Mouse (Mus musculus) midbrain, embryonic 10.5 days (tissue): ENCODE data around the gene Ilvbl. TPM values are rescaled to one million over a fixed set of nuclear protein-coding genes. Genes with fewer than 3 reads are reported as not detected.
A peak's percentile ranks its signal among the peaks of the same experiment; 100 is the strongest.
"Not testable (repeated sequence)": the region's sequence is repeated elsewhere in the genome, so short reads cannot be mapped to it uniquely, and the experiment has no call there.

ENCODE experiments used
- DNase-seq: peaks from one replicate; pipeline ENCODE4 v3.0.0-alpha.2; 2017; ENCODE audit warnings: low spot score
- H3K27ac ChIP-seq: fragments of 300-500 bp; sonication (generic); replicated peaks from 2 replicates; pipeline ENCODE4 v1.5.1; 2016; ENCODE audit warnings: mild to moderate bottlenecking
- H3K27me3 ChIP-seq: fragments of 300-500 bp; sonication (generic); 2 replicates; pipeline ENCODE4 v1.6.1; 2016; ENCODE audit warnings: low read depth, mild to moderate bottlenecking; ENCODE audit not compliant: poor library complexity, severe bottlenecking
- H3K36me3 ChIP-seq: fragments of 300-500 bp; sonication (generic); 2 replicates; pipeline ENCODE4 v1.6.1; 2016; ENCODE audit warnings: mild to moderate bottlenecking, moderate library complexity
- H3K4me1 ChIP-seq: fragments of 300-500 bp; sonication (generic); 2 replicates; pipeline ENCODE4 v1.6.1; 2016
- H3K4me3 ChIP-seq: fragments of 300-500 bp; sonication (generic); 2 replicates; pipeline ENCODE4 v1.5.1; 2016; ENCODE audit warnings: mild to moderate bottlenecking, moderate library complexity
- H3K9me3 ChIP-seq: fragments of 300-500 bp; sonication (generic); replicated peaks from 2 replicates; pipeline ENCODE4 v1.6.1; 2016; ENCODE audit warnings: mild to moderate bottlenecking
- WGBS: fragments of 180-500 bp; shearing (Covaris S2); methylation state at CpG from one replicate; pipeline ENCODE4 v1.1.7; 2016; 5-methylcytosine and 5-hydroxymethylcytosine counted together
- polyA plus RNA-seq: library from polyadenylated mRNA; unstranded; fragments of >200 nt; fragmentation: Nextera tagmentation; extraction: Ambion mirVana; gene quantifications from 2 replicates; pipeline ENCODE4 v1.2.1, GENCODE M21; 2016

Ilvbl gene
- polyA plus RNA-seq: 38.3 and 48.9 TPM in 2 replicates

DNA sequence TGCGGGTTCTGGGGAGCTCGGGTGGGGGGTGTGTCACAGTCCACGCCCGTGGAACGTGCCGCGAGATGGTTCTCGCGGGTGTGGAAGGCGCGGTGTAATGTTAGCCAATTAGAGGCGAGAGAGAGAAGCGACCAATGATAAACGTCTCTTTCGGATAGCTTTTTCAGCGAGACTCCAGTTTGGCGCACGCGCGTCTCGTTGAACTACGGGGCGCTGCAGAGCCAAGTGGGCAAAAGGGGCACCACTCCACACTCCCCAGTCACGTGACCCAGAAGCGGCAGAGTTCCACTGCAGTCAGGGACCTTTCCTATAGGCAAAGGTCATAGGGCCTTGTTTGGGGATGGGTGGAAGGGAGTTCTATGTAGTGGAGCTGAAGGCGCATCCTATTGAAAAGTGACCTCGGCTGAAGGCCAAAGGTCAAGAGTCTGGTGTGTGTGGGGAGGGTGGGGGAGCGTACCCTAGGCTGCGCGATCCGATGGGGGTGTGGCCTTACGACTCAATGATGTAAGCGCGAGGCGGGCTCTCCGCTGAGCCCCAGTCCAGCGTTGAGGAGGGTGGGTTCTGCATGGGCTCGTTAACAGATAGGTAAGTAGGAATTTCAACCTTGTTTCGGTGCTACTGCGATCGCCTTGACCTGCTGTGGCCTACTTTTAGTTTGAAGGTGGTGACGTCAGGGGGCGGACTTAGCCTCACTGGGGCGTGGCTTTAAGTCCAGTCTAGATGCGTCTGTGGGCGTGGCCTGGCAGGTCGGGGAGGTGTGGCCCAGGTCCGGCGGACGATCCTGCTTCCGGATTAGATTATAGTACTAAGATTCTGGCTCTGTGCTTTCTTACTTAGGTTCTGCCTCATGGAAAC is at the start of gene Ilvbl:
Ilvbl (plus strand) TSS at position 97 of the 855 bp plus-strand sequence.
- Histone ChIP-seq H3K4me1 (peaks cover 16% of the 10 kb centered on the region), H3K27me3 (no peaks in the 10 kb centered on the region), H3K36me3 (peaks cover 26% of the 10 kb centered on the region), H3K4me3 (peak within 1 kb of the TSS; percentile 70), H3K27ac (peak within 1 kb of the TSS; percentile 88), H3K9me3 (no peaks in the 10 kb centered on the region)
- DNase-seq: peak; percentile 95
- WGBS: under 1% methylated on average over 51 of the region's 51 CpGs

GRCm38 (mm10) chr10:78525071-78525470 is 49.1 kb upstream of the Ilvbl start:
- H3K36me3 ChIP-seq, H3K9me3 ChIP-seq, H3K4me3 ChIP-seq, H3K27ac ChIP-seq, H3K27me3 ChIP-seq, DNase-seq, H3K4me1 ChIP-seq: not testable (repeated sequence)
- 64% methylated on average over 3 of the region's 3 CpGs for WGBS

- no peak for DNase-seq
- Histone ChIP-seq H3K4me3 (no peak overlapping the region), H3K9me3 (no peaks in the 10 kb centered on the region), H3K36me3 (no peaks in the 10 kb centered on the region), H3K27me3 (no peaks in the 10 kb centered on the region), H3K4me1 (no peaks in the 10 kb centered on the region; the same call in 1 of the 2 replicates), H3K27ac (no peak overlapping the region)
- 62% methylated on average over 4 of the region's 4 CpGs for whole genome bisulfite sequencing
Observed at GRCm38 (mm10) chr10:78525511-78525910, 48.6 kb upstream of the Ilvbl start.

- no peaks in the 10 kb centered on the region for H3K36me3 ChIP-seq
- no peaks in the 10 kb centered on the region for H3K4me1 ChIP-seq
- no peak overlapping the region for H3K4me3 ChIP-seq
- 69% methylated on average over 2 of the region's 2 CpGs for WGBS
- H3K27me3 ChIP-seq: no peaks in the 10 kb centered on the region
- no peak overlapping the region for H3K27ac ChIP-seq
- H3K9me3 ChIP-seq: no peaks in the 10 kb centered on the region
- no peak for DNase-seq
Observed at GRCm38 (mm10) chr10:78540943-78541342, 33.2 kb upstream of the Ilvbl start.

DNA sequence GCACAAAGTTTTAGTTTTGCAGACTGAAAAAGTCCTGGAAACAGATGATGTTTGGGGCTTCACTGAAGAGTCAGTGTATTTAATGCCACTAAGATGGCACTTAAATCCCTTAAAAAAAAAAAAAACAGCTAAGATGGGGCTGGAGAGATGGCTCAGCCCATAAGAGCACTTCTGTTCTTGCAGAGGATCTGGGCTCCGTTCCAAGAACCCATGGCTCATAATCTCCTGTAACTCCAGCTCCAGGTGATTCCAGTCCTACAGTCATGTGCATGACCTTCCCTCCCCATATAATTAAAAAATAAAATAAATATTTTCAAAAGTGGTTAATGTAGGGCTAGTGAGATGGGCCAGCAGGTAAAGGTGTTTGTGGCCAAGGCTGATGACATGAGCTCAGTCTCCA is 9.1 kb upstream of the Ilvbl start:
- Histone ChIP-seq H3K4me3 (no peak overlapping the region), H3K36me3 (no peaks in the 10 kb centered on the region), H3K27ac (no peak overlapping the region), H3K27me3 (no peaks in the 10 kb centered on the region), H3K9me3 (no peaks in the 10 kb centered on the region), H3K4me1 (no peaks in the 10 kb centered on the region)
- WGBS: 80% methylated on average over 1 of the region's 1 CpGs
- DNase-seq: no peak

DNA sequence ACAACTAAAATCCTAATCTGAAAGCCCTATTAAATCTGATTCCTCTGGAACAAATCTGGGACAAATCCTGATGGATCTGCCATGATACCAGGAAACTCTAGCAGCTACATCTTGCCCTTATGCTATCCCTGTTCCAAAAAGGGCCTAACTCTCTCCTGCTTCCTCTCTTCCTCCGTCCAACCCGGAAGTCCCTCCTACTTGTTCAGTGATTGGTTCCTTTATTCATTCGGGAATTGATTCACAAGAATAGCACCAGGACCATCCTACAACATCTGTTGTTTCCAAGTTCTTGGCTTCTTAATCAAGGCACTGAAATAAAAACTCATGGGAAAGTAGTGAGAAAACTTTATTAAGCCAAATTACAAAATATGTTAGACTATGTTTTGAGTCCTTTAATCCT is 5.0 kb upstream of the Ilvbl start:
- H3K4me3 ChIP-seq: no peak overlapping the region
- no peaks in the 10 kb centered on the region for H3K36me3 ChIP-seq
- DNase-seq: no peak
- H3K27me3 ChIP-seq: no peaks in the 10 kb centered on the region
- H3K27ac ChIP-seq: no peak overlapping the region
- H3K4me1 ChIP-seq: peaks cover 5% of the 10 kb centered on the region
- WGBS: 86% methylated on average over 3 of the region's 3 CpGs
- no peaks in the 10 kb centered on the region for H3K9me3 ChIP-seq

GRCm38 (mm10) chr10:78569686-78570085 is 4.5 kb upstream of the Ilvbl start:
- no peaks in the 10 kb centered on the region for H3K9me3 ChIP-seq

GRCm38 (mm10) chr10:78570416-78570815 is 3.7 kb upstream of the Ilvbl start:
- Histone ChIP-seq H3K9me3 (no peaks in the 10 kb centered on the region), H3K27ac (no peak overlapping the region), H3K4me3 (no peak overlapping the region), H3K4me1 (peaks cover 11% of the 10 kb centered on the region), H3K27me3 (no peaks in the 10 kb centered on the region), H3K36me3 (no peaks in the 10 kb centered on the region)
- DNase-seq: no peak
- 77% methylated on average over 6 of the region's 6 CpGs for WGBS

More at GRCm38 (mm10) chr10:78569686-78570085, 4.5 kb upstream of the Ilvbl start:
- H3K4me1 ChIP-seq: peaks cover 5% of the 10 kb centered on the region
- WGBS: 72% methylated on average over 3 of the region's 3 CpGs
- H3K4me3 ChIP-seq: no peak overlapping the region
- H3K27ac ChIP-seq: no peak overlapping the region
- DNase-seq: no peak
- no peaks in the 10 kb centered on the region for H3K27me3 ChIP-seq
- H3K36me3 ChIP-seq: no peaks in the 10 kb centered on the region

- DNase-seq: no peak
Observed at GRCm38 (mm10) chr10:78570897-78571296, 3.2 kb upstream of the Ilvbl start.

DNA sequence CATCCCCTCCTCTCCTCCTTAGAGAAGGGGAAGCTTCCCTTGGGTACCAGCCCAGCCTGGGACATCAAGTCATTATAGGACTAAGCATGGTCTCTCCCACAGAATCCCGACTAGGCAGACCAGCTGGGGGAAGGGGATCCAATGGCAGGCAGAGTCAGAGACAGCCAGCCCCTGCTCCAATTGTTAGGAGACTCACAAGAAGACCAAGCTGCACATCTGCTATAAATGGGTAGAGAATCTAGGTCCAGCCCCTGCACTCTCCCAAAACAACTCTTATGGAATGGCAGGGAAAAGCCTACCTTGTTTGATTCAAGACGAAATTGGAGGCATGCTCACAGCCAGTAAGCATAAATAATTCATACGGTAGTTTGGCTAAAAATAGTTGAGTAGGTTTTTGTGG is 920 bp upstream of the Ilvbl start:
- WGBS: 79% methylated on average over 3 of the region's 3 CpGs
- H3K27ac ChIP-seq: no peak overlapping the region
- peaks cover 13% of the 10 kb centered on the region for H3K36me3 ChIP-seq

More at GRCm38 (mm10) chr10:78570897-78571296, 3.2 kb upstream of the Ilvbl start:
- Histone ChIP-seq H3K27me3 (no peaks in the 10 kb centered on the region), H3K4me1 (peaks cover 15% of the 10 kb centered on the region), H3K27ac (no peak overlapping the region), H3K9me3 (no peaks in the 10 kb centered on the region), H3K4me3 (no peak overlapping the region), H3K36me3 (no peaks in the 10 kb centered on the region)
- 66% methylated on average over 2 of the region's 2 CpGs for WGBS

DNA sequence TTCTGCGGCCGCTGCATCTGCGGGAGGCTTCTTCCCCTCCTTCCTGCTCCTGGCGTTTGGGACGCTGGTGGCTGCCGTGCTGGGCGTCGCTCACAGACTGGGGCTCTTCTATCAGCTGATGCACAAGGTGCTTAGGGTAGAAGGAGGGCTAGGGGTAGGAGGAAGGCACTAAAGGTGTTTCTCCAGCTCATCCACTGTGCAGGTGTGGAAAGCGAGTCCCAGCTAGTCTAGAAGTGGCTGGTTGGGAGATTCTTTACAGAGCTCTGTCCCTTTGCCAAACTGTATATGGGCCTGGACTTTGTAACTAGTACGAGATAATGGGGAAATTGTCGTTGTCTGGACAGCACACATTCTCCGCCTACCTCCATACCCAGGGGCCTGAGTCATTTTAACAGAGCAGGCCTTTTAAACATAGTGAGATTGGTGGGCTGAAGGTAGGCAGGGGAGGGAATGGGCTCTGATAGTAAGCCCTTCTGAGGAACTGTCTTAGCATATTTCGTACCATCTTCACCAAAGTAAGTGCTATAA is 1.0 kb downstream of the Ilvbl start:
- Histone ChIP-seq H3K4me1 (peaks cover 16% of the 10 kb centered on the region), H3K4me3 (peak overlapping the region; percentile 70), H3K27me3 (no peaks in the 10 kb centered on the region), H3K9me3 (no peaks in the 10 kb centered on the region), H3K36me3 (peaks cover 32% of the 10 kb centered on the region), H3K27ac (peak overlapping the region; percentile 88)
- WGBS: 23% methylated on average over 13 of the region's 13 CpGs
- DNase-seq: no peak

More for the DNA sequence above, 920 bp upstream of the Ilvbl start:
- H3K4me1 ChIP-seq: peaks cover 16% of the 10 kb centered on the region
- no peaks in the 10 kb centered on the region for H3K9me3 ChIP-seq
- DNase-seq: no peak
- H3K4me3 ChIP-seq: no peak overlapping the region
- H3K27me3 ChIP-seq: no peaks in the 10 kb centered on the region

- WGBS: 90% methylated on average over 2 of the region's 2 CpGs
- Histone ChIP-seq H3K27ac (no peak overlapping the region), H3K4me3 (peak overlapping the region; percentile 70; the same call in 1 of the 2 replicates), H3K4me1 (peaks cover 16% of the 10 kb centered on the region), H3K27me3 (no peaks in the 10 kb centered on the region), H3K9me3 (no peaks in the 10 kb centered on the region), H3K36me3 (peaks cover 38% of the 10 kb centered on the region)
- DNase-seq: no peak
Observed at GRCm38 (mm10) chr10:78575690-78576089, 1.5 kb downstream of the Ilvbl start.
